Mouse (Mus musculus) Patski (cell line): ENCODE data around the gene Cd151. TPM values are rescaled to one million over a fixed set of nuclear protein-coding genes. Genes with fewer than 3 reads are reported as not detected.

Source experiments
- ATAC-seq: fragments of 100-300 bp; one replicate; pipeline ENCODE4 v1.8.0; 2021
- CTCF ChIA-PET: fragments of 350-600 bp; sonication (Branson Sonifier 250); formaldehyde crosslinking; loops from one replicate; lab custom pipeline; 2022; ENCODE audit warnings: inconsistent platforms; lab: Charles Lee
- POLR2A ChIA-PET: fragments of 350-600 bp; sonication (Branson Sonifier 250); formaldehyde crosslinking; loops from one replicate; lab custom pipeline; 2022; ENCODE audit warnings: antibody characterized with exemption, inconsistent platforms; lab: Charles Lee
- DNase-seq: peaks from one replicate; pipeline ENCODE4 v3.0.0-alpha.2; 2011; ENCODE audit warnings: low read depth, low spot score
- H3K27me3 ChIP-seq: fragments of 371-371 bp; one replicate; pipeline ENCODE4 v1.5.1; 2021
- CTCF ChIP-seq: fragments of 100-300 bp; IDR thresholded peaks from one replicate; pipeline ENCODE4 v1.5.1; 2021
- in situ Hi-C: fragments of 300-500 bp; cut with MboI; formaldehyde crosslinking; loops from 3 replicates; pipeline ENCODE4 v1.11.1; 2018; ENCODE audit warnings: low pct_unique_long_range_greater_than_20kb, mixed read lengths
- polyA plus RNA-seq: library from polyadenylated mRNA; unstranded; gene quantifications from one replicate; pipeline ENCODE4 v1.2.3, GENCODE M21; 2021

Gene Cd151
- polyA plus RNA-seq, 1 experiment from 2014 or later: 551 TPM

GRCm38 (mm10) chr7:141429840-141430584, 37.2 kb upstream of the Cd151 start:
- H3K27me3 ChIP-seq: no peaks in the 10 kb centered on the region
- CTCF ChIA-PET: no interaction called here
- in situ Hi-C loops: no loop called here
- POLR2A ChIA-PET: no interaction called here
- no peak for ATAC-seq
- DNase-seq: no peak
- no peak for TF ChIP-seq CTCF

DNA sequence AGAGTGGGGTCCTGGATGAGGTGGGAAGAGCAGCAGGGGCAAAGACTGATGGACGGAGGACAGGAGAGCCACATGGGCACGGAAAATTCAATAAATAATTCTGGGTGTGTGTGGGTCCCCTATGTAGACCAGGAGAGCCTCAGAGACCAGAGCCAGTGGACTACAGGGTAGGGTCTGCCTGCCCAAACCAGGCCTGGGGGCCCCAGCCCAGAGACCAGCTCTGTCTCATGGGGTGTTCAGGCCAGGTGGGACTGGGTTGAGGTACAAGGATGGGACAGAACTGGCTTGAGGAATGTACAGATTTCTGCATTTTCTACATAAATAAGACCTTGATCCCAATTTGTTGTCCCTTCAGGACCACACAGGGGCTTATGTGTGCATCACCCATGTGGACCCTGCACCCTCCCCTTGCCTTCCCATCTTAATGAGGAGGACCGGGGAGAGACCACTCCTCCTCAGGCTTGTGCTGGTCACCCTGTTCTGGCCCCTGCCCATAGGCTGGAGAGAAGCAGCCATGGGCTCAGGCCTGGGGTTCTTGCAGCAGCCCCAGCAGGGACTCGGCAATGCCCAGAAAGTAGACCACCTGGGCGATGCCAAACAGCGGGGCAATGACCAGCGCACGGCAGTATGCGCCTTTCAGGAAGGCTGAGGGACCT, 36.5 kb upstream of the Cd151 start:
- no peak for DNase-seq
- ATAC-seq: no peak
- in situ Hi-C loops: no loop called here
- ChIA-PET CTCF (no interaction called here), POLR2A (interaction anchor here (1.4 kb wide), 1 partner anchor 14 kb away, joined by 3 read pairs; no protein-coding TSS in a partner anchor)
- no peaks in the 10 kb centered on the region for H3K27me3 ChIP-seq
- no peak for TF ChIP-seq CTCF

- ChIA-PET CTCF (no interaction called here), POLR2A (interaction anchor here (1.4 kb wide), 1 partner anchor 15 kb away, joined by 3 read pairs; no protein-coding TSS in a partner anchor)
- in situ Hi-C loops: no loop called here
- ATAC-seq (no peak), DNase-seq (no peak)
- no peak for TF ChIP-seq CTCF
- no peaks in the 10 kb centered on the region for H3K27me3 ChIP-seq
Measured at GRCm38 (mm10) chr7:141431434-141432185, 35.6 kb upstream of the Cd151 start.

DNA sequence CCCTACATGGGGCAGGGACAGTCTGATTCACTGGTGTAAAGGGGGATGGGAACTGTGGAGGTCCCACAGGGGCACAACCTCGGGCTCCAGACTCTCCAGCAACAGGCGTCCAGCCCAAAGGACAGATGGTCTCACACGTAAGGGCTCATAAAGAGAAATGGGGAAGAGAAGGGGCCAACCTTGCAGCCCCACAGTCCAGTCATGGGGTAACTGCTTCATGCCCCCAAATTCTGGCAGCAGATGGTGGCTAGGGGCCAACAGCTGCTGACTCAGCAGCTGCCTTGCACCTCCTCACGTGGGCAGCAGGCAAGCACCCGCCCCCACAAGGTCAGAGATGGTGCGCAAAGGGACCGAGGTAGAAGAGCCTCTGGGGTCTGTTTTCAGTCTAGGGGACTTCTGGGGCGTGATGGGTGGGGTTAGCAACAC, 35.0 kb upstream of the Cd151 start:
- no peaks in the 10 kb centered on the region for H3K27me3 ChIP-seq
- in situ Hi-C loops: no loop called here
- DNase-seq (no peak), ATAC-seq (no peak)
- TF ChIP-seq CTCF: no peak
- CTCF ChIA-PET: no interaction called here
- POLR2A ChIA-PET: interaction anchor here (1.4 kb wide), 1 partner anchor 16 kb away, joined by 3 read pairs; no protein-coding TSS in a partner anchor

- TF ChIP-seq CTCF: no peak
- ChIA-PET CTCF (no interaction called here), POLR2A (no interaction called here)
- no peak for DNase-seq
- no peaks in the 10 kb centered on the region for H3K27me3 ChIP-seq
- no peak for ATAC-seq
- in situ Hi-C loops: no loop called here
Measured at GRCm38 (mm10) chr7:141432741-141433516, 34.3 kb upstream of the Cd151 start.

DNA sequence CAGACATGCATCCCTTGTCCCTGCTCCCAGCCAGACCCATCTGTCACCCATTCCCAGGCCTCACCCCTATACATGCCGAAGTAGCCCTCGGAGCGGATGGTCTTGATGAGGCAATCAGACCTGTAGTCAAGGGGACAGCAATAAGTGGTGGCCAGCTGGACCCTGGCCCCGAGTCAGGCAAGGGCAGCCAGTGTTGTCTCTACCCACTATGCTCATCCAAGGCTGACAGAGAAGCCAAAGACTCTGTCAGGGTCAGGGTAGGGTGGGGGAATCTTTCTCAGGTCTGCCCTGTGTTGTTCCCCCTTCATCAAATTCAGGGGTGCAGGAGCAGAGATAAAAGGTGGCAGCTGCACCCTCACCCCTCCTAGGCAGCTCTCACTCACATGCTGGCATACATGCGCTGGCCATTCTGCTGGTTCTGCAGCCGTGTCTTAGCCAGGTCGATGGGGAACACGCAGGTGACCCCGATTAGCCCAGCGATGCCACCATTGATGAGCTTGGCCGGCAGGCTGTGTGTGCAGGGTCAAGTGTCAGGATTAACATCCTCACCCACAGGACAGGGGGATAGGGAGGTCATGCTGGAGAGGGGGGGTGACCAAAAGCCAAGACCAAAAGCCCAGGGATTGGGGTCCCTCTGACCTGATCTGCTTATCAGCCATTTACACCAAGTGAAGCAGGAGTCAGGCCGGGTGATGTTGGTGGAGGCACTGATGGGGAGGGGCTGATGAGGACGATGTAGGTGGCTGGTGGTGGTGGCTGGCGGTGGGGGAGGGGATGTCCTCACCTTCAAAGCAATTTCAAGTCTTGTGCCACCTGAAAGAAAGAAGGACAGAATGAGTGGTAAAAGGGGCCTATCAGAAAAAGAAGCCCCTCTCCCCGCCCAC, 33.4 kb upstream of the Cd151 start:
- no peak for ATAC-seq
- TF ChIP-seq CTCF: no peak
- ChIA-PET POLR2A (interaction anchor here (1.6 kb wide), 1 partner anchor 19 kb away, joined by 3 read pairs; no protein-coding TSS in a partner anchor), CTCF (interaction anchor here (1.1 kb wide), 1 partner anchor 21 kb away, joined by 3 read pairs; no protein-coding TSS in a partner anchor)
- in situ Hi-C loops: no loop called here
- H3K27me3 ChIP-seq: no peaks in the 10 kb centered on the region
- DNase-seq: no peak

GRCm38 (mm10) chr7:141434464-141434863, 32.7 kb upstream of the Cd151 start:
- no peak for DNase-seq
- no peak for ATAC-seq
- ChIA-PET CTCF (interaction anchor here (1.1 kb wide), 1 partner anchor 22 kb away, joined by 3 read pairs; no protein-coding TSS in a partner anchor), POLR2A (interaction anchor here (1.6 kb wide), 1 partner anchor 19 kb away, joined by 3 read pairs; no protein-coding TSS in a partner anchor)
- TF ChIP-seq CTCF: no peak
- no peaks in the 10 kb centered on the region for H3K27me3 ChIP-seq
- in situ Hi-C loops: no loop called here

DNA sequence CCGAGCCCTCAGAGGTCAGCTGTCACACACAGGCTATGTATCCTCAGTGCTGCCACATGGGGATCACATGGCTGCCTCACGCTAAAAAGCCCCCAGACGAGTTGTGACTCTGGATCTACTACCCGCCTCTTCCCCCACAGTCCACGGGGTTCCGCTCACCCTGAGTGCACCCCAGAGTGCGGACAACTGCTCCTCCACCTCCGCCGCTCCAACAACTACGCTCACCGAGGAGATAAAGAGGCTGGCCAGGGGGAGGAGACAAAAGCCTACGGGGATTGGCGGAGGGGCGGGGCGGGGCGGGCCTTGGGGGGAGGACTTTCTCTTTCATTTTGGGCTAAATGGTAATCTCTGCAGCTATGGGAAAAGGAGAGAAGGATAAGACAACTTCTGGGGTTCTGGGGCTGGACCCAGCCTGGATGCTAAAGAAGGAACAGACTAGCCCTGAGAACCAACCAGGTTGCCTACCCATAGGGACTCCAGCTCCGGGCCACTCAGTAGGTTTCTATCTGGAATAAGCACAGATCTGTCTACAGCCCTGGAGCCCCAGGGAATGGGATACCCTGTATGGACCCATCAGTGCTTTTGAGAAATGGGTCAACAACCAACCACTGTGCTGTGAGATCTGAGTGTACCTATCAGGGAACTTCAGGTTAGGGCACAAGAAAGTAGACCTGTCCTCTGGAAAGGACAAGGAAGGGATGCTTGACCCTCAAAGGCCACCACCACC, 31.9 kb upstream of the Cd151 start:
- ATAC-seq: no peak
- no peak for TF ChIP-seq CTCF
- no peak for DNase-seq
- CTCF ChIA-PET: no interaction called here
- H3K27me3 ChIP-seq: no peaks in the 10 kb centered on the region
- POLR2A ChIA-PET: interaction anchor here (1.4 to 1.6 kb wide), 2 partner anchors 20 to 21 kb away, joined by 3 to 4 read pairs; partner anchors contain the start of gene Gatd1
- in situ Hi-C loops: no loop called here
